Mouse (Mus musculus) urinary bladder, adult 2 months (tissue): Measurements from ENCODE around the gene Gapdhs. TPM values are rescaled to one million over a fixed set of nuclear protein-coding genes. Genes with fewer than 3 reads are reported as not detected.
A peak's percentile ranks its signal among the peaks of the same experiment; 100 is the strongest.
"Not testable (repeated sequence)": the region's sequence is repeated elsewhere in the genome, so short reads cannot be mapped to it uniquely, and the experiment has no call there.

ENCODE experiments used
- DNase-seq: peaks from one replicate; pipeline ENCODE4 v3.0.0; 2022; ENCODE audit warnings: low spot score
- polyA plus RNA-seq: library from polyadenylated mRNA; depleted of rRNA; stranded (reverse); fragments of >200 nt; gene quantifications from 2 replicates; pipeline ENCODE4 v1.2.3, GENCODE M21; 2012

The Gapdhs gene
- polyA plus RNA-seq, 1 experiment = not detected

- no peak for DNase-seq
These were observed 629 bp upstream of the Gapdhs start for GRCm38 (mm10) chr7:30744022-30744598.

GRCm38 (mm10) chr7:30742570-30742969 is 911 bp downstream of the Gapdhs start:
- DNase-seq = not testable (repeated sequence)

GRCm38 (mm10) chr7:30736211-30736610 is 7.3 kb downstream of the Gapdhs start:
- no peak for DNase-seq

- not testable (repeated sequence) for DNase-seq
These were observed 13.3 kb downstream of the Gapdhs start for GRCm38 (mm10) chr7:30730064-30730722.

- peak; percentile 88 for DNase-seq
These were observed 14.0 kb downstream of the Gapdhs start, which contains the start of gene Tmem147 for GRCm38 (mm10) chr7:30729396-30730063. Gene Tmem147, minus strand, starts transcription at chr7:30729540.

- no peak for DNase-seq
These were observed 14.6 kb downstream of the Gapdhs start for GRCm38 (mm10) chr7:30728739-30729395.

- DNase-seq = no peak
These were observed 15.3 kb downstream of the Gapdhs start for GRCm38 (mm10) chr7:30728214-30728613.

GRCm38 (mm10) chr7:30723274-30723953 is 20.1 kb downstream of the Gapdhs start:
- DNase-seq = no peak

GRCm38 (mm10) chr7:30721286-30721685 is 22.2 kb downstream of the Gapdhs start:
- no peak for DNase-seq

GRCm38 (mm10) chr7:30719669-30720068 is 23.8 kb downstream of the Gapdhs start:
- DNase-seq = no peak

GRCm38 (mm10) chr7:30717716-30718046 is 25.8 kb downstream of the Gapdhs start:
- DNase-seq = no peak

GRCm38 (mm10) chr7:30717006-30717715 is 26.3 kb downstream of the Gapdhs start:
- no peak for DNase-seq

- DNase-seq = no peak
These were observed 31.5 kb downstream of the Gapdhs start, which contains the start of gene Atp4a for GRCm38 (mm10) chr7:30711942-30712341. Gene Atp4a, plus strand, starts transcription at chr7:30712209.

GRCm38 (mm10) chr7:30707441-30707840 is 36.0 kb downstream of the Gapdhs start:
- no peak for DNase-seq

- no peak for DNase-seq
These were observed 37.1 kb downstream of the Gapdhs start for GRCm38 (mm10) chr7:30706214-30706882.

- no peak for DNase-seq
These were observed 44.9 kb downstream of the Gapdhs start, which contains the start of gene 2200002J24Rik for GRCm38 (mm10) chr7:30698589-30698988. Gene 2200002J24Rik, plus strand, starts transcription at chr7:30698926.

GRCm38 (mm10) chr7:30698101-30698500 is 45.4 kb downstream of the Gapdhs start:
- DNase-seq = no peak

GRCm38 (mm10) chr7:30688325-30688724 is 55.2 kb downstream of the Gapdhs start:
- DNase-seq = no peak

- DNase-seq = no peak
These were observed 60.1 kb downstream of the Gapdhs start for GRCm38 (mm10) chr7:30683425-30683824.

GRCm38 (mm10) chr7:30681897-30682296 is 61.6 kb downstream of the Gapdhs start:
- no peak for DNase-seq
